Mouse (Mus musculus) lung, postnatal 14 days (tissue): ENCODE results near the gene Ltbp3.
"Not testable (repeated sequence)": the region's sequence is repeated elsewhere in the genome, so short reads cannot be mapped to it uniquely, and the experiment has no call there.

ENCODE experiments used
- DNase-seq: peaks from one replicate; pipeline ENCODE4 v3.0.0; 2021

The Ltbp3 gene

DNA sequence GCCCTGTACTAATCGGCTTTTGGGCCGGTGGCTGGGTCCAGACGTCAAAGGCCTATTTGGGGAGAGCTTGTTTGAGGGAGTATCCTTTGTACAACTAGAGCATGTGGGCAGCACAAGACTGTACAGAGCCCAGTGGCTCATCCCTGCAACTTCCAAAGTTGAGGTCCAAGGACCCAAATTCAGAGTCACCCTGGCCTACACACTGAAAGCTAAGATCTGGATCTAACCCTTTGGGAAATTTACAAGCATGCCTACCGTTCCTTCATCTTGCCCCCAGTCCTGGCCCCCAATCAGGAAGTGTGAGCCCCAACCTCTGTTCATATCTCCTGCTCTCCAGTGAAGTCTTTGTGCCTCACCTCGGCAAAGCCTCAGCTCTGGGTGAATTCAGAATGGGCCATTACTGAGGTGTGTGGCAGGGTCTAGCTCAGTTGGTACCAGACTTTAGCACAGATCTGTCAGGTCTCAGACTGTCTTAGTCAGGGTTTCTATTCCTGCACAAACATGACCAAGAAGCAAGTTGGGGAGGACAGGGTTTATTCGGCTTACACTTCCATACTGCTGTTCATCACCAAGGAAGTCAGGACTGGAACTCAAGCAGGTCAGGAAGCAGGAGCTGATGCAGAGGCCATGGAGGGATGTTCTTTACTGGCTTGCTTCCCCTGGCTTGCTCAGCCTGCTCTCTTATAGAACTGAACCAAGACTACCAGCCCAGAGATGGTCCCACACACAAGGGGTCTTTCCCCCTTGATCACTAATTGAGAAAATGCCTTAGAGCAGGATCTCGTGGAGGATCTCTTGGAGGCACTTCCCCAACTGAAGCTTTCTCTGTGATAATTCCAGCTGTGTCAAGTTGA lies 53.4 kb downstream of the Ltbp3 start:
- not testable (repeated sequence) for DNase-seq

DNA sequence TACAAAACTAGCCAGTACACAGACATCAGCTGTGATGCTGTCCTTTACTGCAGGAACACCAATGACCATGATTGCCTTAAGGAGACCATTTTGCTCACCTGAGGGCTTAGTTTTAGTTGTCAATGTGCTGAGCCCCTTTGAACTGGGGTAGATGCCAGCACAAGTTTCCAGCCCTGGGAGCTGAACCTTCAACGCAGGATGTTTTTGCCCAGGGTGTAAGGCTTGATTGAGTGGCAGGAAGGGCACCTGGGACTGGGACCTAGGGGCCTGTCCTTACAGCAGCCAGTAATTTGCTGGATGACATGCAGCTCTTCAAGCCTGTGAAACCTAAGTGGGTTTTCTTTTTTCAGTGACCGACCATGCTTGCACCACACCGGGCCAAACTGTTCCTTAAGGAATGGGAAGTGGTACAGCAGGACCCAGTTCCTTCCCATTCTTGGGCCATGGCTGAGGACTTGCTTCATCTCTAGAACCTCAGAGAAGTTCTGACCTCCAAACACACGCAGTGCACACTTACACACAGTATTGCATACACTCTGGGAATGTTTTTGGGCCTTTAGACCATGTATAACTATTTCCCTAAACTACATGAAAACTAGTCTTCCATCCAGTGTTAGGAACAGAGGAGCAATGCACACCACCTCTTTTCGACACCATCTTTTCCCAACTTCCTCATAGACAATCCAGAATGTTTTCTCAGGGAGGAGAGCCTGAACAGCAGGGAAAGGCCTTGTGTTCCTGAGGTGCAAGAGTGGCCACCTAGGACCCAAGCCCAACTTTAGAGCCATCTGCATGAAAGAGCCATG lies 54.3 kb downstream of the Ltbp3 start:
- DNase-seq: peak; percentile 41

DNA sequence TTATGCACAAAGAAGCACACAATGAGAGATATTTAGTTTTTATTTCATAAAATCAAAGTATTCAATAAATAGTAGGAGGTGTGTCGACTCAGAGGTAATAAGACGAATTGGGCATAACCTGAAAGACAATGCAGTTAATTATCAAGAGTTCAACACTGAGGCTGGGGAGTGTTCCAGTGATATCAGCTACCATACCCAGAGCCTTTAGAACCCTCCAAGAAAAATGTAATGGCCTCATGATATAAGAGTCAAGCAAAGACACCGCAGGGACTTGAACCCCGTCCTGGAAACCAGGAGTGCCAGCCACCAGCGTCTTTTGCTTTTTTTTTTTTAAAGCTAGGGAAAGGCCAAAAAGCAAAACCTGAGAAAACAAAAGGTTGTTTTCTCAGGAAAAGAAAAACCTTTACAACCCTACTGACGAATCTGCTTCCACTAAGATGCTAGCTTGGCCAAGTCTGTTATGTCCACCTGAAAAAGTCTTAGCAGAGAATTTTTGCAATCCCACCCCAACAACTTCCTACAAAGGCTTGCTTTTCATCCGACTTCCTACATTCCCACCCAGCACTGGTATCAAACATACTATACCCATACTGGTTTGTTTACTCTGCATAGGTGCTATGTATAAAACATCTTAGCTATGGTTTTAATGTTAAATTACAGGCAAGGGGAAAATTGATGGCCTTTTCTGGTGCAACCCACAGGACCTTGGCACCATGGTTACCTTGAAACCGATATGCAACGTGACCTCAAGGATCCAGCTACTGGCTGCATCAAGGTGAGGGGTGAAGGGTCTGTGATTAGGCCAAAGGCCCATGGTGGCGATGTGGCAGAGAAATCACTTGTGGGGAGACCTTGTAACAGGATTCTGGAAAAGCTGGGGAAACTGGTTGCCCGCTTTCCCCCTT lies 55.2 kb downstream of the Ltbp3 start:
- DNase-seq: peak; percentile 20

DNA sequence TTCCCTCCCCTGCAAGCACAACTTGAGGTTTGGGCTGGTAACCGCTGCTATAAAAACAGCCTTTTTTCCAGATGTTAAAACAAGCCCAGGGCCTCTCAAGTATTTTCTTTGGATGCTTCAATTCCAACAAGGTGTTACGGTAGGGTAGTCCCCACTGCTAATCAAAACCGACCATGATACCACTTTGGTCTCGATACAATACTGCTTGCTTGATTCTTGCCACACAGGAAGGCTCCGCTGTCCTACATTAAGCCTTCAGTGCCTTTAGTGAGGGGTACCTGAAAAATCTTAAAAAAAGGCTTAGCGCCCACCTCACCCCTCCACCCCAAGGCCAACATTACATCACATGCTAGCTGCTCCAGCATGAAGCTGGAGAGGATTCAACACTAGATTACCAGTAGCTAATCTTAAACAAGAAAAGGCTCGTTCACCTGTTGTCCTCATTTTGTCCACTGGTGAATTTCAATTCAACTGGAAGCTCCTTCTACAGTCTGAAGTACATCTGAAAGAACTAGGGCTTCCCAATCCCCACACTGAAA lies 55.9 kb downstream of the Ltbp3 start:
- DNase-seq: peak; percentile 16

DNA sequence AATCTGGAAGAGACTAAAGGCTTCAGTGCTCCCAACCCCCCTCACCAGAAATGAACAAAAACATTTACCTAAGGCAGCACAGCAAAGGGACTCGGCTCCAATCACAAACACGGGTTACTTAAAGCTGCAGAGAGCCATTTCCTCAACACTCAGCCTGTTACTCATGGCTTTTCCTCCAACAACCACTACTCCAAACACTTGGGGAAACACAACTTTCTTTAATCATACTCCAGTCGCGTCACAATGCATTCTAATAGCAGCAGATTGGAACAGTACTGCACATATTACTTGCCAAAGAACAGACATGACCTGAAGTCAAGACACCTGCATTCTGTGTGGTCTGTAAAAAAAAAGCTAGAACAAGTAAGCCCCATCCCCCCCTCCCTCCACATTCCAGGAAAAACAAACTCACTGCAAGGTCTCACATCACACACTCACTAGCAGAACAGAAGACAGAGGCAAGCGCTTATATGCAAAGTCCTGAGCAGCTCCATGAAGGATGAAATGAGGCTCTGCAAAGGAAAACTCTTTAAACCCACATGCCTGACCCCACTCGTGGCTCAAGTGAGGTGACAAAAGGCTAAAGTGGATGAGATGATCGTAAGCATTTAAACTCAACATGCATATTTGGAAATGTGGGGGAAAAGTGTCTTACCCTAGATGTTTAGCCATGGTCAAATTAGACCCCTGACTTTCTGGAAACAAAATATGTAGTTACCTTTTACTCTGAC lies 56.8 kb downstream of the Ltbp3 start:
- DNase-seq: peak; percentile 22

DNA sequence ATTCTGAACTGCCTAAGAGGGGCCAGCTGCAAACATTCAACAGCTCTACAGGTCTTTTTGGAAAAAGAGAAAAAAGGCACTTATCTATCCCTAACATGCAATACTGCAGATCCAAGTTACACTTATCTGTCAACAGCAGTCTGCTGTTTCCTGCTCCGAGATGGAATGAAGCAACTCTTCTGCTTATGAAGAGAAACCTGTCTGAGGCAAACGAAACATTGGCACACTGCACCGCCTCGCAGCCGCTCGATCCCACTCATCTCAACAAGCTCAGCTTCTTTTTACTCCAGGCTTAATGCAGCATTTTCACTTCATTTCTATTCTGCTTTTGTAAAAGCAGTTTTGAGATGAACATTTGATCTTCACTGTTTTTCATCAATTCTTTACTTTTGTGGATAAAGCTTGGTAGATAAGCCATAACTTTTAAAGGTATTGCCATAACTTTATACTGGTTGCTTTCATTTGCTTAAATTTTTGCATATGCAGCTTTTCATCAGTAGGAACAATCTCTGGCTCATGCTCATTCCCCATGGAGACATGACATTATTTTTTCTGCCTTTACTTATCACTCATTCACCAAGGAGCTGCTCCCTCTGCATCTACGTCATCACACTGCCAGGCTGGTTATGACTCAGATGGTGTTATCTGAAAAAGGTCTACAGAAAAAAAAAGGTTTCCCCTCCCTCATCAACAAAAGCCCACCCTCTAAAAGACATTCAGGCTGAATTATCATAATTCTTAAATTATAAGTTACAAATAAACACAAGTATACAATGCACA lies 58.2 kb downstream of the Ltbp3 start:
- peak; percentile 48 for DNase-seq

DNA sequence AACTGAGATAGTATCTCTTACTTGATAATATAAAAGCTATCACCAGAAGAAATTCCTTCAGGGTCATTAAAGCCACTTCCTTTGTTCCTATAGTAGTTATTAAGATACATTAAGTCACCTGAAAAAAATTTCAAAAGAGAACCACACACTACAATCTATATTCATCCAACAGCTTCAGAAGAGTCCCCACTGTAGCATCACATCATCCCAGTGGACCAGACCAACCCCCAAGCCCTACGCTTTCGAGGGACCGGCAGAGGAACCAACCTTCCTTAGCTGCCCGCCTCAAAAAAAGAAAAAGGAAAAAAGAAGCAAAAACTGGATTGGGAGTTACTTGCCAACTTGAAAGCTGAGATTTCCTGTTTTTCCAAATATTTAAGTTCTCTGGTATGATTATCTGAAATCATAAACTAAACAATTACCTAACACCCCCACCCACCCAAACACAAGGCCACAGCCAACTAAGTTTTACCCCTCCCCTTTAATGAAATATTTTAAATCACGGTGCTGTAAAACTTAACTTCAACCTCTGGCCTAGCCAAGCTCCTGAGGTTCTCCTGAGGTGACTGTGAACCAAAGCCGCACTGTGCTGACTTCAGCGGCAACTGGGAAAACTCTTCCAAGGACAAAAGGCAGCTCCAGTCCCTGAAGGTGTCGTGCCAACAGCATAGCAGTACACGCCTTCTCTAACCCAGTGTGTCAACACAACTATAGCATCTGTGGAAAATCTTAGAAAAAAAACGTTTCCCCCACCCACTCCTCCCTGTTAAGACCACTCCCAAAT lies 59.1 kb downstream of the Ltbp3 start:
- DNase-seq: peak; percentile 25

DNA sequence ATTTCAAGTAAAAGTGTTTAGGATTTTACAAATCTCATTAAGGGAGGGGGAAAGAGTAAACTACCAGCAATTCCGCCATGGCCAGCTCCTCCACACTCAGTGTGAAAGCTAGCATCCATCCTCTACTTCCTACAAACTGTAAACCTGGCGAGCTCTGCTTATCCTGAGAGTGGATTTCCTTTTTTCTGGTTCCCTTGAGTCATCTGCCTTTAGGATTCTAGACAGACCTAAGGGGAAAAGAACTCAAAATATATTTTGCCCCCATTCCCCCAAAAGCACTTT lies 59.6 kb downstream of the Ltbp3 start:
- DNase-seq: no peak

DNA sequence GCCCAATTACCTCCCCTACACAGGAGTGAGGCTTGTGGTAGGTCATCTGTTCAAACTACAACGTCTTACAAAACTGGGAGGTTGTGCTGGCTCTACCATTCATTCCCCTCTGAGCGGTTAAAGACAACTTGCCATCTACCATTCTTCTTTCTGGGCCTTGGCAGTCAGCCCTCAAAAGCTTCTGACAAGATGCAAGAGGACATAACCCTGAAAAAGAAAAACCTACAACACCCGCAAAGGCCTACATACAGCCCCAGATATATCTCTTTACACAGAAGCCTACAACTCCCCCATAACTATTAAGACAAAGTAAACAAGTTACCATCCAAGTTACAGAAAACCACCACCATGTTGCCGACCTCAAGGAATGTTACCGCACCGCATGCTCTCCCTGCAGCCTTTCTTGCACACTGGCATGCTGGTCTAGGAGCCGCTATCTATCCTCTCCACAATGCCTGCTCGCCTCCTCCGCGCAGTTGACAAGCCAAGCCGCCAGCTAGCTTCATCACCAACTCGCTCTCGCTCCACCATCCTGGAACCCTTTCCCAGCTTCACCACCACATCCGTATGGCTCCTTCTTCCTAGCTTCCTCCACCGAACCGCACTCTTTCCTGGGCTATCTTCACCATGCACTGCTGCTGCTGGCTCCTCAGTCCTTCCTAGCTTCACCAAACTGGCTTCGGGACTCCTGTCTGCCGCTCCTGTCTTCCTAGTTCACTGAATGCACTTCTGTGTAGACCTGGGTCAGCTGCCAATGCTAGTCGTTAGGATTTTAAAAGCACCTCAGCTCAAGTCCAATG lies 60.1 kb downstream of the Ltbp3 start:
- DNase-seq: no peak

DNA sequence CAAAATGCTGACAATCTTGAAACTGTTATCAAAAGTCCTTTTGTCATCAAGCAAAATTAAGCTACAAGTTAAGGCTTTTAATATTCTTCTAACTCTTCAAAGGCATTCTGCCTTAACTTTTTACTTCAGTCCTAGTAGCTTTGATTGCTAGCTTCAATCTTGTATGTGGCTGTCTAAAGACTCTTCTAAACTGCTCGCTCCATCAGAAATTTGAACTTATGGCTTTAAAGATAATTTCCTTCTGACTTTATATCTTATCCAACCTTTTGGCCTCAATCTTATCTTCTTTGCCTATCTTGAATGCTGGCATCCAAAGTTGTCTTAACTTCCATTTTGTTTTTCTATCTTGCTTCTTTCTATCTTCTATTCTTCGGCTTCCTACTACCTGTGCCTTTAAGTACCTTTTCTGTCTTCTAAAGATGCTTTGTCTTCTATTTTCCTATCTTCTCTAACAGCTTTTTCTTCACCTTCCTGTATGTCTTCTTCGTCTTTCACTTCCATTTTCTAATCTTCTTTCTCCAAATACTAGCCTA lies 60.8 kb downstream of the Ltbp3 start:
- DNase-seq: no peak

DNA sequence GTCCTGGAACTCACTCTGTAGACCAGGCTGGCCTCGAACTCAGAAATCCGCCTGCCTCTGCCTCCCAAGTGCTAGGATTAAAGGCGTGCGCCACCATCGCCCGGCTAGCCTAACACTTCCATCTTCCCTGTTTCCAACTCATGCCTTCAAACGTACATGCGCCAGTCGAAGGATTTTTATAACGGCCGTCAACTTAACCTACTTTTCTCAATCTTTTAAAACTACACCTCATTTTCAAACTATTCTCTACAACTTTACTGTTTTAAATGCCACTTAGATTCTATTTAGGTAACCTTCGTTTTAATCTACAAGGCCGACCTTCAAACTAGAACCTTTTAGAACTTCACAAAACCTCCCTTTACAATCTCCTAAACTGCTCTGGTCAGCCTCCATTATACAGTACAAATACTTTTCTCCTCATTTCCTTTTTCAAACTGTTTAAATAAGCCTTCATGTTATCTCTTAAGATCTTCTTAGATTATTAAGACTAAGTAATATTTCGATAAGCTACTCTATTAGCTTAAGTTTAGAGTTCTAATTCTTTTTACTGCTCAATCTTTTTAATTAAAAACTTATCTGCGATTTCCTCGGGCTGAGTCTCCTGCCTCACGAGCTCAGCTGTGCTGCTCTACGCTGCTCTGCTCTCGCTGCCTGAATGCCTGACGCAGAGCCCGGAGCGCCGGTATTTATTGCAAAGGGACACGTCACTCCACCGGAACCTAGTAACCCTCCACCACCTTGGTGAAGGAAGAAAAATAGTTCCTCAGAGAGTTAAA lies 61.5 kb downstream of the Ltbp3 start:
- peak; percentile 98 for DNase-seq

DNA sequence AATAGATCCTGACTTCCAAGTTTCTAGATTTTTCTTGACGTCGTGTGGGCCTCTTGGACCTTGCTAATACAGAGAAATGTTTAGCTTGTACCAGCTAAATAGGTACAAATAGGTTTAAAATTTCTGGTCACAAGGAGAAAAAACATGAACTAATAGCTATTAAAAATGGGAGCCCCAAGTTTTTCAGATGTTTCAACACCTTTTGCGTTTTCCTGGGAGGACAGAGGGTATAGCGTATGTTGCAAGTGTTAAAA lies 62.0 kb downstream of the Ltbp3 start:
- no peak for DNase-seq

DNA sequence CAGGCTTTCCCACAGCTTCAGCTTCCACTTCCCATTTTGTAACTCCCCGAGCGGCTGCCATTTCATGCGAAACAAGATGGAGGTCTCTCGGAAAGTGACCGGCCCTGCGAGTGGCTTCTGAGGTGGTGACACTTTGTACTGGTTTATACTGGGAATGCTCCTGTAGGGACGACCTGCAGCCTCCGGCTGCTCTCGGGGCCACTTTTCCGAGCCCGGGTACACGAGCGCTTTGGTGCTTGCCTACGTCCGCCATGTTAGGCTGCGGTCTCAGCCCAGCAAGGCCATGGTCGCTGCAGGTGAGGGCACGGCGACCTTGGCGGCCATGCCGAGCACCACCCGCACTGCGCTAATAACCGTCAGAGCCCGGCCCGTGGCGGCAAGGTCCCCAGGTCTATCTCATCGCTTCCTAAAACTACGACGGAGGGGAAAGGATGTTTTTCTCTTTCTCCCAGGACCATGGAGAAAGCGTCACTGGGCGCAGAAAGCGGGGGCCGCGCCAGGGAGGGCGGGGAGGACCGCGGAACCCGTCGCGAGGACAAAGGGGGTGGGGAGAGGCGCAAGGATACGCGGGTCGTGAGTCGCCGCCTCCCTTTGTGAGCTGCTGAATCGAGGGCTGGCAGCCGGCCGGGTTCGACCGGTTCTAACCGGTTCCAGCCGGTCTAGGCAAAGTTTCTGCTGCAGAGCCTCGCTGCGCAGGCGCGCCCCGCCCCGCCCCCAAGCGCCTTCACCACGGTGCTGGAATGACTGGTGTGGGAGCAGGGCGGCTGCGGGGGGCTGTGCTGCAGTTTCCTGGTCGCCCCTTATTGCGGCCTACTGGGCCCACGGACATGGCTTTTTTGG lies 62.6 kb downstream of the Ltbp3 start:
- peak; percentile 100 for DNase-seq

DNA sequence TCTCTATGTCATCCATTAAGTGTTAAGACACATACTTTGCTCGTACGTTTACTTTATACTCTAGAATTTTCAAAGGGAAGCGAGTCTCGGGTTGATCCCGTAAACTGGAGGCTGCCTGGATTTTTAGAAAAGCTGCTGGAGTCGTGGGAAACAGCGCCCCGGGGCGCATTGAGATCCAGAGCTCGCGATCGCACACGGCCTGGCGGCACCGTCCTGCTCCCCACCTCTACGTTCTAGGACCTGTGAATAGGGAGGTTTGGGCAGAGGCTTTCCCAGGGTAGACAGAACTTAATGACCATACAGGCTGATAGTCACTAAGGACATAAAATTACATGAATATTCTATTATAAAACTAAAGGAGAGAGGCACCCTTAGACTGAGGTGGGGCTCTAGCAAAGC lies 63.2 kb downstream of the Ltbp3 start:
- no peak for DNase-seq

DNA sequence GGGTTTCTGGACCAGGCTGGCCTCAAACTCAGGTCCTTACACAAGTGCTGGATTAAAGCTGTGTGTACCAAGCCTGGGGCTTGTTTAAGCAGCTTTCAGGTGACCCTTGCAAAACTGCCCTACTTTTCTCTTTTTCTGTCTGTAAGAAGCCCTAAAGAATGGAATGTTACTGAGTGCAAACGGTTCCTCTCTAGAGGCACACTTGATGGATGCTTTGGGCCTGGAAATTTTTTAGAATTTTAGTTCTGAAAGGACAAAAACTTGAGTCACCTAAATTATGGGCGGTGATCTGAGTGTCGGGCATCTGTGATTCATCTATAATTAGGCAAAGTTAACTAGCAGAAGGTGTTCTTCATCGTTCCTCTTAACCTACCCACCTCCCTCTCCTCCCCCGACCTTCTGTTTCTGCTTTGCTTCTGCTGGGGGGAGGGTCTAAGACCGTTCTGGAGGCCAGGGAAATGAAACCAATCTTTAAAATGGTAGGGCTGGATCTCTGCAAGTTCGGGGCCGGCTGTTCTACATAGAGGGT lies 63.7 kb downstream of the Ltbp3 start:
- DNase-seq: no peak

DNA sequence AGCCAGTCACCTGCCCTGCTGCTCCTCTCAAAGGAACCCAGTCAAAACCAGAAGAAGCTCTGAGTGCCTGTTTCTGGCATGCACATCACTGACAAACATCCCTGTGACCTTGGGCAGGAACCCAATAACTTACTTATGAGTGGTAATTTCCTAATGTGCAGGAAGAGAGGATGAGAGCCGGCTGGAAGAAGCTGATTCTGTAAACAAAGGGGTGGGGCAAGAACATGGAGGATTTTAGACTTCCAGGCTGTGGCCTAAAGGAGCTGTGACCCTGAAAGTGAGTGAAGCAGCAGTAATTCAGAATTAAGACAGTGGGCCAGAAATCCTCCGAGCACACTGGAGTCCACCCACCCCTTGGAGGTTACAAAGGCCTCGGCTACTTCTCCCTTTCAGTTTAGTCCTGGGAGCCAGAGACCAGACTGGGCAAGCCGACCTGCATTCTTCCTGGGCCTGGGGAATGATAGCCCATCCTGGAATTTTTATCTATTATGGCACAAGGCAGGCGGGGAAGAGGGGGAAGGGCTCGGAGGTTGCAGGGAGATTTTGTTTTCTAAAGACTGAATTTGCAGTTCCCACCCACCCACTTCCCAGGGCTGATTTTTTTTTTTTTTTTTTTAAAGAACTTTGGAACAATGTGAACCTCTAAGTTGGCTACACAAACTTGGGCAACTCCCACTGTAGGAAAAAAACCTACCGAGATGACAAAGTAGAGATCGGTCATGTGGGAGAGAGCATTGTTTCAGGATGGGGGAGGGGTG lies 65.5 kb downstream of the Ltbp3 start:
- peak; percentile 70 for DNase-seq

DNA sequence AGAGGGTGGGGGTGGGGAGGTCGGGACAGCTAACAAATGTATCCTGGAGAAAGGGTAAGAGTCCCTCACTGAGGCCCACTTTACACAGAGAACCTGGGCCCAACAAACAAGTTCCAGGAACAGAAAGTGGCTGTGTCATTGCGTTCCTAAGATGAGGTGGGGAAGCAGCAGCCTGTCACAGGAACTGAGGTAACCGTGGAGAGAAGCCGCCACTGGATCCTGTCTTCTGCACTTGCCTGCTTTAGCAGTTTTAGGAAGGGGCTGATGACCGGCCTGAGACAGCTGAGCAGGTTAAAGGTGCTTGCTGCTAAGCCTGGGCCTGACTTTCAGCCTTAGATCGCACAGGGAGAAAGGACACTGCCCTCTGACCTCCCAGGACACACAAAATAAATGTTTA lies 66.1 kb downstream of the Ltbp3 start:
- DNase-seq: no peak
